Mouse (Mus musculus) heart, embryonic 10.5 days (tissue): ENCODE data around the gene Cep135. TPM values are rescaled to one million over a fixed set of nuclear protein-coding genes. Genes with fewer than 3 reads are reported as not detected.

Source experiments
- polyA plus RNA-seq: library from polyadenylated mRNA; unstranded; fragments of >200 nt; fragmentation: Nextera tagmentation; extraction: Ambion mirVana; gene quantifications from 2 replicates; pipeline ENCODE4 v1.2.1, GENCODE M21; 2016

Gene Cep135
- polyA plus RNA-seq, 1 experiment from 2014 or later = 7.7 TPM

Other genes starting within 250 kb of the Cep135 start
- gene Nmu, start 224.9 kb upstream of the Cep135 start, polyA plus RNA-seq = 0.16 TPM in 1 of 2 replicates, not detected in the other
- not detected in 2 replicates for gene Gm7271, start 104.7 kb upstream of the Cep135 start, polyA plus RNA-seq
- gene Exoc1, start 59.4 kb upstream of the Cep135 start, polyA plus RNA-seq = 30.0 and 31.8 TPM in 2 replicates
- 29.9 and 32.3 TPM in 2 replicates for gene C530008M17Rik, start 67.8 kb downstream of the Cep135 start, polyA plus RNA-seq